Mouse (Mus musculus): ENCODE measurements at regions not wholly inside any gene's neighbourhood (a gene's known extent, or its start where the extent isn't known, plus 50 kb on each side); places are given as distances from the start of the nearest gene placed in this dataset.

- H3K4me3 ChIP-seq (ENCODE audit: low read depth, low read length), result no peak overlapping the region
- H3K4me2 ChIP-seq, result no peak overlapping the region
- H3K27ac ChIP-seq (ENCODE audit: low read depth, low read length), result no peak overlapping the region
- peaks cover 23% of the 10 kb centered on the region for H3K4me1 ChIP-seq (replicated peaks; ENCODE audit: control insufficient read depth, insufficient read depth, low read length)
- DNase-seq (ENCODE audit: low spot score) (no peak), ATAC-seq (replicated peaks; ENCODE audit: low FRiP score) (no peak)
- H3K27me3 ChIP-seq (replicated peaks; ENCODE audit: control insufficient read depth, insufficient read depth, low read length), result no peaks in the 10 kb centered on the region
- H3K9me3 ChIP-seq (ENCODE audit: control insufficient read depth, low read length), result no peaks in the 10 kb centered on the region
- H3K9ac ChIP-seq (ENCODE audit: low read depth, low read length), result no peak overlapping the region
- WGBS, result 65% methylated on average over 3 of the region's 3 CpGs
- H3K36me3 ChIP-seq (ENCODE audit: control insufficient read depth, insufficient read depth, low read length), result no peaks in the 10 kb centered on the region
Measured at GRCm38 (mm10) chr1:35930351-35930750, 137.8 kb upstream of the Hs6st1 start.

GRCm38 (mm10) chr1:35931056-35931455, 137.1 kb upstream of the Hs6st1 start:
- Histone ChIP-seq H3K9ac (ENCODE audit: low read depth, low read length) (no peak overlapping the region), H3K4me1 (replicated peaks; ENCODE audit: control insufficient read depth, insufficient read depth, low read length) (peaks cover 17% of the 10 kb centered on the region), H3K36me3 (ENCODE audit: control insufficient read depth, insufficient read depth, low read length) (no peaks in the 10 kb centered on the region), H3K4me2 (no peak overlapping the region), H3K27me3 (replicated peaks; ENCODE audit: control insufficient read depth, insufficient read depth, low read length) (no peaks in the 10 kb centered on the region), H3K9me3 (ENCODE audit: control insufficient read depth, low read length) (no peaks in the 10 kb centered on the region), H3K27ac (ENCODE audit: low read depth, low read length) (no peak overlapping the region), H3K4me3 (ENCODE audit: low read depth, low read length) (no peak overlapping the region)
- ATAC-seq (replicated peaks; ENCODE audit: low FRiP score), result no peak
- 79% methylated on average over 7 of the region's 7 CpGs for WGBS
- no peak for DNase-seq (ENCODE audit: low spot score)

GRCm38 (mm10) chr1:35933511-35933910, 134.7 kb upstream of the Hs6st1 start:
- ATAC-seq (replicated peaks; ENCODE audit: low FRiP score), result no peak

GRCm38 (mm10) chr1:35935099-35935651, 133.0 kb upstream of the Hs6st1 start:
- Histone ChIP-seq H3K4me1 (replicated peaks; ENCODE audit: control insufficient read depth, insufficient read depth, low read length) (peaks cover 11% of the 10 kb centered on the region; the same call in 1 of the 2 replicates), H3K4me3 (ENCODE audit: low read depth, low read length) (no peak overlapping the region), H3K36me3 (ENCODE audit: control insufficient read depth, insufficient read depth, low read length) (no peaks in the 10 kb centered on the region), H3K9ac (ENCODE audit: low read depth, low read length) (no peak overlapping the region), H3K27me3 (replicated peaks; ENCODE audit: control insufficient read depth, insufficient read depth, low read length) (no peaks in the 10 kb centered on the region), H3K27ac (ENCODE audit: low read depth, low read length) (no peak overlapping the region; the same call in 1 of the 2 replicates), H3K9me3 (ENCODE audit: control insufficient read depth, low read length) (no peaks in the 10 kb centered on the region), H3K4me2 (no peak overlapping the region)
- ATAC-seq (replicated peaks; ENCODE audit: low FRiP score) (0 out of 2 replicates have a peak, but pooled peaks have one; percentile 48), DNase-seq (ENCODE audit: low spot score) (no peak)
- 45% methylated on average over 7 of the region's 7 CpGs for WGBS

More at GRCm38 (mm10) chr1:35933511-35933910, 134.7 kb upstream of the Hs6st1 start:
- H3K27me3 ChIP-seq (replicated peaks; ENCODE audit: control insufficient read depth, insufficient read depth, low read length), result no peaks in the 10 kb centered on the region
- H3K9me3 ChIP-seq (ENCODE audit: control insufficient read depth, low read length), result no peaks in the 10 kb centered on the region
- H3K9ac ChIP-seq (ENCODE audit: low read depth, low read length), result no peak overlapping the region
- WGBS, result 89% methylated on average over 7 of the region's 7 CpGs
- no peak overlapping the region for H3K4me2 ChIP-seq
- DNase-seq (ENCODE audit: low spot score), result no peak
- no peak overlapping the region for H3K27ac ChIP-seq (ENCODE audit: low read depth, low read length)
- peaks cover 11% of the 10 kb centered on the region; the same call in 1 of the 2 replicates for H3K4me1 ChIP-seq (replicated peaks; ENCODE audit: control insufficient read depth, insufficient read depth, low read length)
- H3K4me3 ChIP-seq (ENCODE audit: low read depth, low read length), result no peak overlapping the region
- H3K36me3 ChIP-seq (ENCODE audit: control insufficient read depth, insufficient read depth, low read length), result no peaks in the 10 kb centered on the region

- WGBS, result 59% methylated on average over 5 of the region's 5 CpGs
- Histone ChIP-seq H3K9ac (ENCODE audit: low read depth, low read length) (no peak overlapping the region), H3K9me3 (ENCODE audit: control insufficient read depth, low read length) (no peaks in the 10 kb centered on the region), H3K4me2 (no peak overlapping the region), H3K4me3 (ENCODE audit: low read depth, low read length) (no peak overlapping the region), H3K27me3 (replicated peaks; ENCODE audit: control insufficient read depth, insufficient read depth, low read length) (no peaks in the 10 kb centered on the region), H3K27ac (ENCODE audit: low read depth, low read length) (no peak overlapping the region), H3K36me3 (ENCODE audit: control insufficient read depth, insufficient read depth, low read length) (no peaks in the 10 kb centered on the region), H3K4me1 (replicated peaks; ENCODE audit: control insufficient read depth, insufficient read depth, low read length) (peaks cover 11% of the 10 kb centered on the region; the same call in 1 of the 2 replicates)
- no peak for ATAC-seq (replicated peaks; ENCODE audit: low FRiP score)
- DNase-seq (ENCODE audit: low spot score), result no peak
Measured at GRCm38 (mm10) chr1:35936362-35937093, 131.7 kb upstream of the Hs6st1 start.

- no peak for ATAC-seq (replicated peaks; ENCODE audit: low FRiP score)
- Histone ChIP-seq H3K9me3 (ENCODE audit: control insufficient read depth, low read length) (no peaks in the 10 kb centered on the region), H3K36me3 (ENCODE audit: control insufficient read depth, insufficient read depth, low read length) (no peaks in the 10 kb centered on the region), H3K9ac (ENCODE audit: low read depth, low read length) (no peak overlapping the region), H3K4me2 (no peak overlapping the region), H3K4me3 (ENCODE audit: low read depth, low read length) (no peak overlapping the region), H3K4me1 (replicated peaks; ENCODE audit: control insufficient read depth, insufficient read depth, low read length) (peaks cover 6% of the 10 kb centered on the region; the same call in 1 of the 2 replicates), H3K27me3 (replicated peaks; ENCODE audit: control insufficient read depth, insufficient read depth, low read length) (no peaks in the 10 kb centered on the region), H3K27ac (ENCODE audit: low read depth, low read length) (no peak overlapping the region)
- DNase-seq (ENCODE audit: low spot score), result no peak
- WGBS, result 76% methylated on average over 2 of the region's 2 CpGs
Measured at GRCm38 (mm10) chr1:35940236-35940635, 128.0 kb upstream of the Hs6st1 start.

- no peaks in the 10 kb centered on the region for H3K36me3 ChIP-seq (ENCODE audit: control insufficient read depth, insufficient read depth, low read length)
- WGBS, result 33% methylated on average over 8 of the region's 8 CpGs
- no peaks in the 10 kb centered on the region for H3K27me3 ChIP-seq (replicated peaks; ENCODE audit: control insufficient read depth, insufficient read depth, low read length)
- H3K4me2 ChIP-seq, result no peak overlapping the region
- ATAC-seq (replicated peaks; ENCODE audit: low FRiP score), result no peak; the same call in 1 of the 2 replicates
- H3K27ac ChIP-seq (ENCODE audit: low read depth, low read length), result no peak overlapping the region
- H3K4me3 ChIP-seq (ENCODE audit: low read depth, low read length), result no peak overlapping the region
- H3K4me1 ChIP-seq (replicated peaks; ENCODE audit: control insufficient read depth, insufficient read depth, low read length), result peaks cover 4% of the 10 kb centered on the region; the same call in 1 of the 2 replicates
- H3K9ac ChIP-seq (ENCODE audit: low read depth, low read length), result no peak overlapping the region
- H3K9me3 ChIP-seq (ENCODE audit: control insufficient read depth, low read length), result no peaks in the 10 kb centered on the region
- no peak for DNase-seq (ENCODE audit: low spot score)
Measured at GRCm38 (mm10) chr1:35941642-35942077, 126.5 kb upstream of the Hs6st1 start.

- Histone ChIP-seq H3K4me1 (replicated peaks; ENCODE audit: control insufficient read depth, insufficient read depth, low read length) (peaks cover 4% of the 10 kb centered on the region; the same call in 1 of the 2 replicates), H3K9ac (ENCODE audit: low read depth, low read length) (no peak overlapping the region), H3K36me3 (ENCODE audit: control insufficient read depth, insufficient read depth, low read length) (no peaks in the 10 kb centered on the region), H3K4me3 (ENCODE audit: low read depth, low read length) (no peak overlapping the region), H3K4me2 (no peak overlapping the region), H3K27ac (ENCODE audit: low read depth, low read length) (no peak overlapping the region), H3K9me3 (ENCODE audit: control insufficient read depth, low read length) (no peaks in the 10 kb centered on the region), H3K27me3 (replicated peaks; ENCODE audit: control insufficient read depth, insufficient read depth, low read length) (no peaks in the 10 kb centered on the region)
- no peak for ATAC-seq (replicated peaks; ENCODE audit: low FRiP score)
- 52% methylated on average over 7 of the region's 7 CpGs for WGBS
- DNase-seq (ENCODE audit: low spot score), result no peak
Measured at GRCm38 (mm10) chr1:35942222-35942621, 126.0 kb upstream of the Hs6st1 start.

GRCm38 (mm10) chr1:35943800-35944199, 124.4 kb upstream of the Hs6st1 start:
- no peak overlapping the region for H3K9ac ChIP-seq (ENCODE audit: low read depth, low read length)
- H3K4me3 ChIP-seq (ENCODE audit: low read depth, low read length), result no peak overlapping the region
- H3K4me1 ChIP-seq (replicated peaks; ENCODE audit: control insufficient read depth, insufficient read depth, low read length), result peaks cover 4% of the 10 kb centered on the region; the same call in 1 of the 2 replicates
- H3K27ac ChIP-seq (ENCODE audit: low read depth, low read length), result no peak overlapping the region
- no peak overlapping the region for H3K4me2 ChIP-seq
- no peak for ATAC-seq (replicated peaks; ENCODE audit: low FRiP score)
- H3K27me3 ChIP-seq (replicated peaks; ENCODE audit: control insufficient read depth, insufficient read depth, low read length), result no peaks in the 10 kb centered on the region
- no peak for DNase-seq (ENCODE audit: low spot score)
- H3K9me3 ChIP-seq (ENCODE audit: control insufficient read depth, low read length), result no peaks in the 10 kb centered on the region
- 79% methylated on average over 7 of the region's 7 CpGs for WGBS
- no peaks in the 10 kb centered on the region for H3K36me3 ChIP-seq (ENCODE audit: control insufficient read depth, insufficient read depth, low read length)
